Mouse (Mus musculus) thymus, adult 18-20 months (tissue): ENCODE results near the gene Olfr1443.
"Not testable (repeated sequence)": the region's sequence is repeated elsewhere in the genome, so short reads cannot be mapped to it uniquely, and the experiment has no call there.

Experiments used
- DNase-seq, 2 experiments: peaks; one replicate each; pipeline ENCODE4 v3.0.0; 2022; ENCODE audit warnings: mixed read lengths in 2 of 2

The Olfr1443 gene

GRCm38 (mm10) chr19:12677812-12678211 lies at the start of gene Olfr1443:
Gene Olfr1443, plus strand, starts transcription at chr19:12678112.
- DNase-seq, result no peak

- no peak for DNase-seq
Observed at GRCm38 (mm10) chr19:12633176-12633575, 44.7 kb upstream of the Olfr1443 start, which contains the start of gene Glyat. Gene Glyat, plus strand, starts transcription at chr19:12633308.

- no peak for DNase-seq
Observed at GRCm38 (mm10) chr19:12634259-12634658, 43.7 kb upstream of the Olfr1443 start.

GRCm38 (mm10) chr19:12634963-12635362 lies 42.9 kb upstream of the Olfr1443 start:
- no peak for DNase-seq

GRCm38 (mm10) chr19:12636863-12637262 lies 41.0 kb upstream of the Olfr1443 start:
- DNase-seq, result no peak

GRCm38 (mm10) chr19:12638049-12638448 lies 39.9 kb upstream of the Olfr1443 start:
- no peak for DNase-seq

- DNase-seq, result no peak
Observed at GRCm38 (mm10) chr19:12649511-12649910, 28.4 kb upstream of the Olfr1443 start.

- DNase-seq, result no peak
Observed at GRCm38 (mm10) chr19:12666156-12666555, 11.8 kb upstream of the Olfr1443 start.

GRCm38 (mm10) chr19:12668601-12669000 lies 9.3 kb upstream of the Olfr1443 start:
- not testable (repeated sequence) for DNase-seq

- no peak for DNase-seq
Observed at GRCm38 (mm10) chr19:12670139-12670538, 7.8 kb upstream of the Olfr1443 start, which contains the start of gene Olfr1442. Gene Olfr1442, plus strand, starts transcription at chr19:12670439.

- no peak for DNase-seq
Observed at GRCm38 (mm10) chr19:12671051-12671450, 6.9 kb upstream of the Olfr1443 start.

- DNase-seq, result no peak
Observed at GRCm38 (mm10) chr19:12684638-12685037, 6.7 kb downstream of the Olfr1443 start.

GRCm38 (mm10) chr19:12685231-12685630 lies 7.3 kb downstream of the Olfr1443 start:
- no peak for DNase-seq

- DNase-seq, result no peak
Observed at GRCm38 (mm10) chr19:12695590-12695989, 17.7 kb downstream of the Olfr1443 start, which contains the start of gene Keg1. Gene Keg1, plus strand, starts transcription at chr19:12695786.

GRCm38 (mm10) chr19:12696221-12696620 lies 18.3 kb downstream of the Olfr1443 start:
- no peak for DNase-seq

- DNase-seq, result no peak
Observed at GRCm38 (mm10) chr19:12708458-12708857, 30.5 kb downstream of the Olfr1443 start.

GRCm38 (mm10) chr19:12708986-12709385 lies 31.1 kb downstream of the Olfr1443 start:
- no peak for DNase-seq

GRCm38 (mm10) chr19:12719189-12719588 lies 41.3 kb downstream of the Olfr1443 start:
- DNase-seq, result no peak

- DNase-seq, result no peak
Observed at GRCm38 (mm10) chr19:12720463-12720862, 42.6 kb downstream of the Olfr1443 start.

- DNase-seq, result not testable (repeated sequence)
Observed at GRCm38 (mm10) chr19:12720919-12721318, 43.0 kb downstream of the Olfr1443 start.

GRCm38 (mm10) chr19:12721596-12721995 lies 43.7 kb downstream of the Olfr1443 start:
- DNase-seq, result not testable (repeated sequence)

- peak in 1 of 2 experiments; percentile 4 for DNase-seq
Observed at GRCm38 (mm10) chr19:12722308-12722707, 44.4 kb downstream of the Olfr1443 start.

GRCm38 (mm10) chr19:12725851-12726250 lies 47.9 kb downstream of the Olfr1443 start:
- DNase-seq, result no peak

- DNase-seq, result no peak
Observed at GRCm38 (mm10) chr19:12731036-12731435, 53.1 kb downstream of the Olfr1443 start.

- no peak for DNase-seq
Observed at GRCm38 (mm10) chr19:12731950-12732349, 54.0 kb downstream of the Olfr1443 start.
